Mouse (Mus musculus) R1 (cell line): ENCODE measurements around the gene Lmbr1l.
A peak's percentile ranks its signal among the peaks of the same experiment; 100 is the strongest.
"Not testable (repeated sequence)": the region's sequence is repeated elsewhere in the genome, so short reads cannot be mapped to it uniquely, and the experiment has no call there.

Source experiments
- DNase-seq: peaks from one replicate; pipeline ENCODE4 v3.0.0-alpha.2; 2018; ENCODE audit warnings: low read depth, low spot score

Lmbr1l gene

GRCm38 (mm10) chr15:98934217-98934839, 16.3 kb upstream of the Lmbr1l start, which contains the start of gene Tuba1b:
Gene Tuba1b (minus strand): TSS chr15:98934565.
- DNase-seq, result peak; percentile 88

- DNase-seq, result peak; percentile 98
Observed at GRCm38 (mm10) chr15:98933833-98934216, 15.8 kb upstream of the Lmbr1l start.

- peak; percentile 56 for DNase-seq
Observed at GRCm38 (mm10) chr15:98933004-98933671, 15.1 kb upstream of the Lmbr1l start.

GRCm38 (mm10) chr15:98930998-98931397, 13.0 kb upstream of the Lmbr1l start:
- DNase-seq, result peak; percentile 23

- DNase-seq, result peak; percentile 44
Observed at GRCm38 (mm10) chr15:98930017-98930734, 12.1 kb upstream of the Lmbr1l start.

- peak; percentile 96 for DNase-seq
Observed at GRCm38 (mm10) chr15:98928598-98929240, 10.7 kb upstream of the Lmbr1l start.

GRCm38 (mm10) chr15:98927566-98927965, 9.5 kb upstream of the Lmbr1l start:
- DNase-seq, result no peak

- DNase-seq, result no peak
Observed at GRCm38 (mm10) chr15:98924682-98925081, 6.7 kb upstream of the Lmbr1l start.

GRCm38 (mm10) chr15:98923031-98923537, 5.1 kb upstream of the Lmbr1l start:
- DNase-seq, result no peak

- DNase-seq, result no peak
Observed at GRCm38 (mm10) chr15:98922581-98922980, 4.5 kb upstream of the Lmbr1l start.

- DNase-seq, result peak; percentile 51
Observed at GRCm38 (mm10) chr15:98921510-98921909, 3.5 kb upstream of the Lmbr1l start.

- not testable (repeated sequence) for DNase-seq
Observed at GRCm38 (mm10) chr15:98918499-98918895, 466 bp upstream of the Lmbr1l start.

- peak; percentile 74 for DNase-seq
Observed at GRCm38 (mm10) chr15:98917091-98917490, 940 bp downstream of the Lmbr1l start.

GRCm38 (mm10) chr15:98916016-98916415, 2.0 kb downstream of the Lmbr1l start:
- no peak for DNase-seq

GRCm38 (mm10) chr15:98914903-98915302, 3.1 kb downstream of the Lmbr1l start:
- peak; percentile 75 for DNase-seq

GRCm38 (mm10) chr15:98904692-98905091, 13.3 kb downstream of the Lmbr1l start:
- peak; percentile 83 for DNase-seq

GRCm38 (mm10) chr15:98902600-98902999, 15.4 kb downstream of the Lmbr1l start:
- no peak for DNase-seq

- no peak for DNase-seq
Observed at GRCm38 (mm10) chr15:98901530-98901929, 16.5 kb downstream of the Lmbr1l start.

GRCm38 (mm10) chr15:98897928-98898800, 19.9 kb downstream of the Lmbr1l start, which contains the start of gene Dhh:
Gene Dhh (minus strand): TSS chr15:98898540.
- DNase-seq, result peak; percentile 67

GRCm38 (mm10) chr15:98897495-98897894, 20.5 kb downstream of the Lmbr1l start:
- peak; percentile 44 for DNase-seq
